In the genomic region with DNA sequence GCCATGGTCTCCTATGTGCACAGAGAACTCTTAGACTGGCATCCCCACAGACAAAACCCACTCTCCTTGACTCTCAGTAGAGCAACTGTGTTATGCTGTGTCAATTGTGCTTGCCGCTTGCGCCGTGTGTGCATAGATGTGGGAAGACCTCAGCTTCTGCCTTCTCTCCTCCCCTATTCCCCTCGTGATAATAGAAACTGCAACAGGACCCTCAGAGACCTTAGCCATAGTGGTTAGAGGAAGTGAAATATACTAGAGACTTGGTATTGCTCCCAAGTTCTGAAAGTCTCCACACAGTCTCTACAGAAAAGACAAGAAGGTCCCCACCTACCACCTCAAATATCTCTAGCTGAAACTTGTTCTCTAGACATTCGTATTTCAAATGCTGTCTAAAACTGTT, we compare ENCODE assay signal across 23 mouse cellular contexts.
"Had no signal": no experiment of that assay in that cellular context is flagged by ENCODE, and none has a peak within 500 bp of the region (broad histone marks: within the 10 kb centered on the region; RNA-seq: fewer than 3 reads in every experiment).

No protein-coding gene starts in this region.

- H3K36me3 ChIP-seq: heart, embryonic 12.5 days; hindbrain, embryonic 10.5 days; hindbrain, embryonic 12.5 days; intestine, embryonic 15.5 days; limb, embryonic 13.5 days; limb, embryonic 15.5 days; liver, embryonic 12.5 days had no signal

- ATAC-seq: hindbrain, embryonic 16.5 days; inflammation-experienced regulatory T-cells, adult 6 months; intestine, embryonic 15.5 days; intestine, postnatal 0 days; liver, embryonic 12.5 days had no signal

- H3K27ac ChIP-seq: heart, adult 2 months; hindbrain, embryonic 10.5 days; hindbrain, embryonic 12.5 days; hindbrain, embryonic 14.5 days; intestine, embryonic 15.5 days; limb, embryonic 13.5 days; limb, embryonic 15.5 days; liver, embryonic 12.5 days had no signal

- DNase-seq: gastrocnemius, postnatal 14 days; gastrocnemius, postnatal 36 days; heart, adult 2 months; heart, postnatal 10 days; heart, postnatal 4 days; kidney, adult 18-20 months; kidney, adult 8-10 months; kidney, postnatal 10 days; kidney, postnatal 25 days; layer of hippocampus, adult 9-11 months; layer of hippocampus, postnatal 36 days; left cerebral cortex, postnatal 4 days had no signal

- H3K9me3 ChIP-seq: heart, embryonic 12.5 days; hindbrain, embryonic 10.5 days; hindbrain, embryonic 12.5 days; intestine, embryonic 15.5 days; limb, embryonic 13.5 days; limb, embryonic 15.5 days; liver, embryonic 12.5 days had no signal

- H3K4me3 ChIP-seq: heart, adult 2 months; heart, embryonic 12.5 days; hindbrain, embryonic 10.5 days; hindbrain, embryonic 12.5 days; intestine, embryonic 15.5 days; limb, embryonic 13.5 days; limb, embryonic 15.5 days; liver, embryonic 12.5 days had no signal

- H3K4me1 ChIP-seq: heart, embryonic 12.5 days; intestine, embryonic 15.5 days; liver, embryonic 12.5 days had no signal

- H3K27me3 ChIP-seq: heart, embryonic 12.5 days; hindbrain, embryonic 12.5 days; intestine, embryonic 15.5 days; limb, embryonic 13.5 days; limb, embryonic 15.5 days; liver, embryonic 12.5 days had no signal
